Mouse (Mus musculus): ENCODE data around the gene Dip2a.

DNA sequence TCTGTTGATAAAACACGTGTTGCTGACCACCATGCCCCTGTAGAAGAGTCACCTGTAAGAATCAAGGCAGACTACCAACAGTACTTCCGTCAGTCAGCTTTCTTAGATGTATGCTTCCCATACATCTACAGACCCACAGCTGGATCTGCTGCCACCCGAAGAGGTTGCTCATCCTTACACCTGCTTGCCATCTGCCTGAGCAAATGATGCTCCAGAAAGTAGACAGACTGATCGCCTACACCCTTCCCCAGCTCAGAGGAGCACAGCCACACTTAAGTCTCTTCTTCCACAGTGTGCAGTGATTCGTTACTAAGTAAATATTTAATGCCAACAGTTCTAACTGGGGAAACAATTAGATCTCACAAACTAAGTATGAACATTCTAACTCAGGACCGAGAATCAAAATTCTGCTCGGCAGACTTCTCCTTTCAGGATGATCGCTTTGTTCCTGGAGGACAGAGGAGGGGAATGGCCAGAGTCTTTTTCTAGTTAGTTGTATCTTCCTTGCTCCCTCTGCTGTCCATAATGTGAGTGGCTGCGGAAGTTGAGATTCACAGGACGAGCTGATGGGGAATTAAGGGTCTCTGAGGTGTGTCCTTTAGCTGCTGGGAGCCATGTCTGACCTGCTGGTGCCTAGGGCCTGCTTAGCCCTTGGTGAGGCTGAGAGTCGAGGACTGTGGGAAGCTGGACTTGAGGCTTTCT, 84.6 kb downstream of the Dip2a start:
- TF ChIP-seq CTCF (IDR thresholded peaks at IDR 0.05), result peak; percentile 59
- TF ChIP-seq EP300 (IDR thresholded peaks at IDR 0.05), result no peak

Measured in lung, postnatal 0 days (tissue).